Mouse (Mus musculus): Measurements from ENCODE around the gene Ncan. TPM values are rescaled to one million over a fixed set of nuclear protein-coding genes. Genes with fewer than 3 reads are reported as not detected.

The Ncan gene
- polyA plus RNA-seq (2015; fragmentation: Illumina TruSeq; extraction: RNeasy Lipid Tissue Mini Kit (QIAGEN cat#74804); ENCODE audit: insufficient read depth, low read depth, low replicate concordance): not detected

GRCm38 (mm10) chr8:70120667-70121066 is at the start of gene Ncan:
Gene Ncan, minus strand, starts transcription at chr8:70120873.

GRCm38 (mm10) chr8:70139026-70139857 is 18.6 kb upstream of the Ncan start, which contains the start of the genes Rfxank, Borcs8 and Mef2b:
Gene Rfxank, minus strand, starts transcription at chr8:70139154.
Gene Borcs8, plus strand, starts transcription at chr8:70139499.
Gene Mef2b, plus strand, starts transcription at chr8:70139711.

GRCm38 (mm10) chr8:70131166-70131883 is 10.7 kb upstream of the Ncan start, which contains the start of gene Nr2c2ap:
Gene Nr2c2ap, plus strand, starts transcription at chr8:70131333.

GRCm38 (mm10) chr8:70083285-70083684 is 37.4 kb downstream of the Ncan start, which contains the start of gene Hapln4:
Gene Hapln4, plus strand, starts transcription at chr8:70083457.

GRCm38 (mm10) chr8:70072441-70073069 is 48.1 kb downstream of the Ncan start, which contains the start of gene Tm6sf2:
Gene Tm6sf2, plus strand, starts transcription at chr8:70072924.

Other genes starting within 250 kb of the Ncan start
- not detected for gene Cilp2, start 233.2 kb downstream of the Ncan start, polyA plus RNA-seq (2015; fragmentation: Illumina TruSeq; extraction: RNeasy Lipid Tissue Mini Kit (QIAGEN cat#74804); ENCODE audit: insufficient read depth, low read depth, low replicate concordance)
- not detected for gene Tssk6, start 218.7 kb downstream of the Ncan start, polyA plus RNA-seq (2015; fragmentation: Illumina TruSeq; extraction: RNeasy Lipid Tissue Mini Kit (QIAGEN cat#74804); ENCODE audit: insufficient read depth, low read depth, low replicate concordance)
- gene Ndufa13, start 218.3 kb downstream of the Ncan start, polyA plus RNA-seq (2015; fragmentation: Illumina TruSeq; extraction: RNeasy Lipid Tissue Mini Kit (QIAGEN cat#74804); ENCODE audit: insufficient read depth, low read depth, low replicate concordance): 45.3 TPM
- gene Yjefn3, start 218.2 kb downstream of the Ncan start, polyA plus RNA-seq (2015; fragmentation: Illumina TruSeq; extraction: RNeasy Lipid Tissue Mini Kit (QIAGEN cat#74804); ENCODE audit: insufficient read depth, low read depth, low replicate concordance): not detected
- gene Gatad2a, start 124.5 kb downstream of the Ncan start, polyA plus RNA-seq (2015; fragmentation: Illumina TruSeq; extraction: RNeasy Lipid Tissue Mini Kit (QIAGEN cat#74804); ENCODE audit: insufficient read depth, low read depth, low replicate concordance): 7.8 TPM
- 15.9 TPM for gene Mau2, start 78.1 kb downstream of the Ncan start, polyA plus RNA-seq (2015; fragmentation: Illumina TruSeq; extraction: RNeasy Lipid Tissue Mini Kit (QIAGEN cat#74804); ENCODE audit: insufficient read depth, low read depth, low replicate concordance)
- 55.8 TPM for gene Sugp1, start 78.1 kb downstream of the Ncan start, polyA plus RNA-seq (2015; fragmentation: Illumina TruSeq; extraction: RNeasy Lipid Tissue Mini Kit (QIAGEN cat#74804); ENCODE audit: insufficient read depth, low read depth, low replicate concordance)
- 10.5 TPM for gene Tm6sf2, start 47.9 kb downstream of the Ncan start, polyA plus RNA-seq (2015; fragmentation: Illumina TruSeq; extraction: RNeasy Lipid Tissue Mini Kit (QIAGEN cat#74804); ENCODE audit: insufficient read depth, low read depth, low replicate concordance)
- 6.6 TPM for gene Hapln4, start 37.4 kb downstream of the Ncan start, polyA plus RNA-seq (2015; fragmentation: Illumina TruSeq; extraction: RNeasy Lipid Tissue Mini Kit (QIAGEN cat#74804); ENCODE audit: insufficient read depth, low read depth, low replicate concordance)
- 6.3 TPM for gene Nr2c2ap, start 10.5 kb upstream of the Ncan start, polyA plus RNA-seq (2015; fragmentation: Illumina TruSeq; extraction: RNeasy Lipid Tissue Mini Kit (QIAGEN cat#74804); ENCODE audit: insufficient read depth, low read depth, low replicate concordance)
- 5.8 TPM for gene Rfxank, start 18.3 kb upstream of the Ncan start, polyA plus RNA-seq (2015; fragmentation: Illumina TruSeq; extraction: RNeasy Lipid Tissue Mini Kit (QIAGEN cat#74804); ENCODE audit: insufficient read depth, low read depth, low replicate concordance)
- gene Borcs8, start 18.6 kb upstream of the Ncan start, polyA plus RNA-seq (2015; fragmentation: Illumina TruSeq; extraction: RNeasy Lipid Tissue Mini Kit (QIAGEN cat#74804); ENCODE audit: insufficient read depth, low read depth, low replicate concordance): 10.1 TPM
- gene Mef2b, start 18.8 kb upstream of the Ncan start, polyA plus RNA-seq (2015; fragmentation: Illumina TruSeq; extraction: RNeasy Lipid Tissue Mini Kit (QIAGEN cat#74804); ENCODE audit: insufficient read depth, low read depth, low replicate concordance): not detected
- gene Tmem161a, start 51.5 kb upstream of the Ncan start, polyA plus RNA-seq (2015; fragmentation: Illumina TruSeq; extraction: RNeasy Lipid Tissue Mini Kit (QIAGEN cat#74804); ENCODE audit: insufficient read depth, low read depth, low replicate concordance): 8.3 TPM
- 6.8 TPM for gene Slc25a42, start 91.4 kb upstream of the Ncan start, polyA plus RNA-seq (2015; fragmentation: Illumina TruSeq; extraction: RNeasy Lipid Tissue Mini Kit (QIAGEN cat#74804); ENCODE audit: insufficient read depth, low read depth, low replicate concordance)
- 9.1 TPM for gene Sugp2, start 113.4 kb upstream of the Ncan start, polyA plus RNA-seq (2015; fragmentation: Illumina TruSeq; extraction: RNeasy Lipid Tissue Mini Kit (QIAGEN cat#74804); ENCODE audit: insufficient read depth, low read depth, low replicate concordance)
- 5.1 TPM for gene Armc6, start 113.6 kb upstream of the Ncan start, polyA plus RNA-seq (2015; fragmentation: Illumina TruSeq; extraction: RNeasy Lipid Tissue Mini Kit (QIAGEN cat#74804); ENCODE audit: insufficient read depth, low read depth, low replicate concordance)
- 3.4 TPM for gene Homer3, start 162.0 kb upstream of the Ncan start, polyA plus RNA-seq (2015; fragmentation: Illumina TruSeq; extraction: RNeasy Lipid Tissue Mini Kit (QIAGEN cat#74804); ENCODE audit: insufficient read depth, low read depth, low replicate concordance)
- 16.1 TPM for gene Ddx49, start 181.6 kb upstream of the Ncan start, polyA plus RNA-seq (2015; fragmentation: Illumina TruSeq; extraction: RNeasy Lipid Tissue Mini Kit (QIAGEN cat#74804); ENCODE audit: insufficient read depth, low read depth, low replicate concordance)
- 97.1 TPM for gene Cope, start 181.6 kb upstream of the Ncan start, polyA plus RNA-seq (2015; fragmentation: Illumina TruSeq; extraction: RNeasy Lipid Tissue Mini Kit (QIAGEN cat#74804); ENCODE audit: insufficient read depth, low read depth, low replicate concordance)
- not detected for gene Cers1, start 194.9 kb upstream of the Ncan start, polyA plus RNA-seq (2015; fragmentation: Illumina TruSeq; extraction: RNeasy Lipid Tissue Mini Kit (QIAGEN cat#74804); ENCODE audit: insufficient read depth, low read depth, low replicate concordance)
- gene Gdf1, start 208.9 kb upstream of the Ncan start, polyA plus RNA-seq (2015; fragmentation: Illumina TruSeq; extraction: RNeasy Lipid Tissue Mini Kit (QIAGEN cat#74804); ENCODE audit: insufficient read depth, low read depth, low replicate concordance): not detected
- 9.1 TPM for gene Upf1, start 232.4 kb upstream of the Ncan start, polyA plus RNA-seq (2015; fragmentation: Illumina TruSeq; extraction: RNeasy Lipid Tissue Mini Kit (QIAGEN cat#74804); ENCODE audit: insufficient read depth, low read depth, low replicate concordance)

All from pancreas, adult 10 weeks (tissue).